Mouse (Mus musculus) mouse trophoblast stem cell (cell line): ENCODE measurements around the gene Mfsd4a.

Source experiments
- in situ Hi-C, 2 experiments: fragments of 300-500 bp; cut with MseI, MboI; formaldehyde crosslinking; loops; 2 replicates in 1 of 2; 3 replicates in 1 of 2; pipeline ENCODE4 v1.15.1; 2025

Gene Mfsd4a

GRCm38 (mm10) chr1:132016691-132017090 is 51.2 kb downstream of the Mfsd4a start:
- in situ Hi-C loops = no loop called here

- in situ Hi-C loops = no loop called here
Observed at GRCm38 (mm10) chr1:132014800-132015199, 53.1 kb downstream of the Mfsd4a start.

- in situ Hi-C loops = no loop called here
Observed at GRCm38 (mm10) chr1:132012861-132013260, 55.0 kb downstream of the Mfsd4a start.

- in situ Hi-C loops = no loop called here
Observed at GRCm38 (mm10) chr1:132011785-132012184, 56.1 kb downstream of the Mfsd4a start.

GRCm38 (mm10) chr1:132010632-132011501 is 57.0 kb downstream of the Mfsd4a start:
- in situ Hi-C loops = no loop called here

- in situ Hi-C loops = no loop called here
Observed at GRCm38 (mm10) chr1:132008881-132009644, 58.8 kb downstream of the Mfsd4a start.

- in situ Hi-C loops = no loop called here
Observed at GRCm38 (mm10) chr1:132007828-132008827, 59.7 kb downstream of the Mfsd4a start.

GRCm38 (mm10) chr1:132007282-132007815 is 60.5 kb downstream of the Mfsd4a start, which contains the start of gene Elk4:
TSS of gene Elk4 (plus strand) at chr1:132007607.
- in situ Hi-C loops = no loop called here

GRCm38 (mm10) chr1:132006721-132007120 is 61.1 kb downstream of the Mfsd4a start:
- in situ Hi-C loops = no loop called here

GRCm38 (mm10) chr1:132006046-132006445 is 61.8 kb downstream of the Mfsd4a start:
- in situ Hi-C loops = no loop called here

- in situ Hi-C loops = no loop called here
Observed at GRCm38 (mm10) chr1:132005466-132005865, 62.4 kb downstream of the Mfsd4a start.

- in situ Hi-C loops = no loop called here
Observed at GRCm38 (mm10) chr1:132004574-132005180, 63.2 kb downstream of the Mfsd4a start.

- in situ Hi-C loops = no loop called here
Observed at GRCm38 (mm10) chr1:132003817-132004216, 64.0 kb downstream of the Mfsd4a start.

GRCm38 (mm10) chr1:132003111-132003510 is 64.8 kb downstream of the Mfsd4a start:
- in situ Hi-C loops = no loop called here

GRCm38 (mm10) chr1:132001880-132002330 is 66.0 kb downstream of the Mfsd4a start:
- in situ Hi-C loops = no loop called here

- in situ Hi-C loops = no loop called here
Observed at GRCm38 (mm10) chr1:132000506-132000905, 67.4 kb downstream of the Mfsd4a start.

- in situ Hi-C loops = loop anchor here (5.0 kb wide), 3 partner anchors 52 to 122 kb away; no protein-coding TSS in a partner anchor
Observed at GRCm38 (mm10) chr1:131995062-131995461, 72.8 kb downstream of the Mfsd4a start.

GRCm38 (mm10) chr1:131993169-131994040 is 74.5 kb downstream of the Mfsd4a start:
- in situ Hi-C loops = no loop called here

GRCm38 (mm10) chr1:131992561-131993001 is 75.3 kb downstream of the Mfsd4a start:
- in situ Hi-C loops = no loop called here
